Mouse (Mus musculus) thymus, postnatal 0 days (tissue): ENCODE results near the gene Foxo3. TPM values are rescaled to one million over a fixed set of nuclear protein-coding genes. Genes with fewer than 3 reads are reported as not detected.
A peak's percentile ranks its signal among the peaks of the same experiment; 100 is the strongest.

ENCODE experiments used
- DNase-seq: peaks from one replicate; pipeline ENCODE4 v3.0.0-alpha.2; 2015; ENCODE audit warnings: low spot score
- polyA plus RNA-seq: library from polyadenylated mRNA; unstranded; fragments of >200 nt; fragmentation: Nextera tagmentation; extraction: Ambion mirVana; gene quantifications from 2 replicates; pipeline ENCODE4 v1.2.1, GENCODE M21; 2015

The Foxo3 gene
- polyA plus RNA-seq, 1 experiment from 2014 or later, result 14.0 TPM

- DNase-seq, result no peak
Observed at GRCm38 (mm10) chr10:42188091-42188490, 88.5 kb downstream of the Foxo3 start.

DNA sequence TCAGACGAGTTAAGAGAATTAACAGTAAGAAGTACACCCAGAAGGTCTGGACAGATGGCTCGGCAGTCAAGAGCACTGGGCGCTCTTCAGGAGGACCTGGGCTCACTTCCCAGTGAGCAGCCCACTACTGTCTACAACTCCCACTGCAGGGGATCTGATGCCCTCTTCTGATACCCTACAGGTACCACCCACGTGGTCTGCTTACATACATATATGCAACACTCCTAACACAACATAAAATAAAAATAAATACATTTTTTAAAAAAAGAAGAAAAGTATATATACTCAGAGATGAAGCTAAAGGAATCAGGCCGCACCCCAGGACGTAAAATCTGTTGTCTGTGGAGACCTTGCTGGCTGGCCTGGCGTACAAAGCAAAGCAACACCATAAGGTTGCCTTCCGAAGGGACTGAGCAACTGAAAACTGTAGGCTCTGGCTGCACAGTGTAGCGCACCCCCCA, 89.6 kb downstream of the Foxo3 start:
- DNase-seq, result no peak

- DNase-seq, result no peak
Observed at GRCm38 (mm10) chr10:42180333-42180732, 96.2 kb downstream of the Foxo3 start.

- no peak for DNase-seq
Observed at GRCm38 (mm10) chr10:42178751-42179150, 97.8 kb downstream of the Foxo3 start.

DNA sequence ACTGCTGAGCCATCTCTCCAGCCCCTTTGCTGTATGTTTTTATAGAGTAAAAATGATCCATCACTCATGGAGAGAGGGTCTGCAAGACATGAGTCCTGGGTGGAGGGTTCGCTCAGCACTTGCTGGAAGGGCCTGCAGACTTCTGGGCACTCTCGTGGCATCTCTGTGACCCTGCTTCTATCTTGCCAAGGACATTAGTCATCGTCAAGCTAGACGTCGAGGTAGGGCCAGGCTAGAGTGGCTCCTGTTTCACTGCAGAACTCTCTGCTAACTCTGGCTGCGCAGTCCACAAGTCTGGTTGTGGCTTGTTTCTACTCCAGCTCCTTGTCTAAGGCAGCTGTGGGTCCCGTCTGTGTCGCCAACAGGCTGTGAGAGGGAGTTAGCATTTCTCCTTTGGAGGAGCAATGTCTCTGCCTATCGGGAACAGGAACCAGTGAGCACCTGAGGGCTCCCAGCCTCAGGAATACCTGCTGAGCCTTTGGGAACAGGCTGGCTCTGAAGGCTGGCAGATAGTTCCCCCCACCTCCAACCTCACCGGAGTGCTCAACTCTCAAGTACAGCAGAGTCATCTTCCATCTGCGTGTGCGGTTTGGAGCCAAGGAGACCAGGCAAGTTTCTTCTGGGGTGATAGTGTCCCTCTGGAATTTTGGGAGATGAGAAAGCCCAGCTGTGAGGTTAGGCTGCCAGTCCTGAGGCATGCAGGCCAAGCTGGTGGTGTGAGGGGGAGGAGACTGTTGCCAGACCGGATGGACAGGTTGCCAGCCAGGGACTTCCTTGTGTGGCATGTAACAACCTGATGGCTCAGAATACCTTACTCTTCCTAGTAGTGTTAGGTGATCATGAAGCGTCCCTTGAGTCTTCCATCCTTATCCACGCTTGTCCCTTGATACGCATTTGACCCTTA, 98.5 kb downstream of the Foxo3 start:
- DNase-seq, result no peak

GRCm38 (mm10) chr10:42174283-42174682, 102.3 kb downstream of the Foxo3 start:
- no peak for DNase-seq

DNA sequence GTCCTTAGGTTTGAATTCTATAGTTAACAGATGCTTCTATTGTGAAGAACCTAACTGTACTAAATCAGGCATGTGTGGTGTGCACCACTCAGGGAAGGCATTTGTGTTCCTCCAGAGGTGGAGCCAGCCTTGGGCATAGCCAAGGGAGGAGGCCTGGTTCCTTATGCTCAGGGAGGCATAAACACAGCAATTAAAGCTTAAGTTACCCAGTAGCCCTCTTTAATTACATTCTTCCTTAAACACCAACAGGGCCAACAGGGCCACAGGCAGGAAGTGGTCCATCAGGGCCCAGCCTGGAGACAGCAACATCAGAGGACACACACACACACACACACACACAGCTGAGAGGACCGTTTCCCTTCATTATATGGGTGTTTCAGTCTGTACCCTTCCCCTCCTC, 102.7 kb downstream of the Foxo3 start:
- peak; percentile 24 for DNase-seq

DNA sequence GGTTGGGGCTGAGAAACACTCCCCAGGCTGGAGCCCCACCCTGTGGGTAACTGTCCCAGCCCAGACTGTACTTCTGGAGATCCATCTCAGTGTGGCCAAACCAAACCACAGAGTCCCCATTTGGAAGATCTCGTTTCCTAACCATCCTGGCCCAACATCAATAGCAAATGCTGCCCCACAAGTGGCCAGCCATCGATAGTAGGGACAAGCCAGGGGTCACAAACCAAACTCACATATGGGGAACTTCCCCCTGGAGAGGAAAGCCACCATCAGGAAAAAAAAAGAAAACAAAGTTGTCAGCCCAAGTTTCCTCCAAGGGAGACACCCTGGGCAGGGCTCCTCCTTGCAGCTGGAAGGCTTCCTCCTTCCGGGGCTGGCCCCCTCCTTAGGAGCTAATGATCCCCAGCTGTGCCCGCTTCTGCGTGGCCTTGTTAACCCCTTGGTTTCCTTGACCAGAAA, 105.6 kb downstream of the Foxo3 start:
- DNase-seq, result no peak

GRCm38 (mm10) chr10:42170201-42170600, 106.4 kb downstream of the Foxo3 start:
- no peak for DNase-seq

DNA sequence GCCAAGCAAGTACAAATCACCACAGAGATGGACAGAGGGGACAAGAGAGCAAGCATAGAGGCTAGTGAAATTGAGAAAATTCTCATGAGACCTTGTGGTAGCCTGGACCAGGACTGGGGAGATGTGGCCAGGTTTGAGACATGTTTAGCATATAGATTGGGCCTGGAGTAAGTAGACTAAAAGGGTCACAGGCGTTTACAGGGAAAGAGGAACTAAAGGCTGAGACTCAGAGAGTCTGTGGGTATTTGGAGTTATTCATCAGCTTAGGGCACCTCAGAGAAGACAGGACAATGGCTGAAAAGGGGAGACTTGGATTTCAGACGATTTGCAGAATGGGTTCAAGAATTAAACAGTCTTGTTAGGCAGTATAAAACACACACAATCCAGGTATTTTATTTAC, 121.8 kb downstream of the Foxo3 start:
- no peak for DNase-seq

DNA sequence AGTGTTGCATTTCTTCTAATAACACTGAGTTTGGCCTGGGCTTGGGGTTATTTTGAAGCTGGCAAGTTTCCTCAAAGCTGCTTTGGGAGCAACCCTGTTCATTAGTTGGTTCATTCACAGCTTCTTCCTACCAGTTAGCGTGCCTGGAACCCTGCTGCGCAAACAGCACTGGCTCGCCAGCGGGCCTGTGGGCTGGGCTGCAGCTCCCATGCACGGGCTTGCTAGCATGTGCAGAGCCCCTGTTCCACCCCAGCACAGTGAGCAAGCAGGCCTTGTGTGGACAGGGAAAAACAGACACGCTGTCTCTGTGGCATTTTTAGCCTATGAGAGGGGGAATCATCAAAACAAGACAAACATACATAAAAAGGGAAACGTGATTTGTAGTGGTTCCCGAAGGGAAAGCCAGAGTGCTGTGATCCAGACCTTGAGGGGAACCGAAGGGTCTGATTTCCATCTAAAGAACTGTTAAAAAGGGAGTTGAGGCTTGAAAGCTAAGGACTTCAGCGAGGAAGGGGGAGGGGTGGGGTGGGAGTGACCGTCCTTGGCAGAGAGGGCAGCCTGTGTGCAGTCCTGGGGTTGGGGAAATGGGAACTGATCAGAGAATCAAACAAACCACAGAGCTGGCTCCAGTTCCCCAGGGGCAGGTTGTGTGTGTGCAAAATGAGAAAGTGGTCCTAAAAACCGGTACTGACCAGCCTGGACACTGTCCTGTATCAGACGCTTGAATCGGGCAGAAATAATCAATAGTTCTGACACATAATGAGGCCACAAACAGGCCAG, 123.9 kb downstream of the Foxo3 start:
- DNase-seq, result no peak

DNA sequence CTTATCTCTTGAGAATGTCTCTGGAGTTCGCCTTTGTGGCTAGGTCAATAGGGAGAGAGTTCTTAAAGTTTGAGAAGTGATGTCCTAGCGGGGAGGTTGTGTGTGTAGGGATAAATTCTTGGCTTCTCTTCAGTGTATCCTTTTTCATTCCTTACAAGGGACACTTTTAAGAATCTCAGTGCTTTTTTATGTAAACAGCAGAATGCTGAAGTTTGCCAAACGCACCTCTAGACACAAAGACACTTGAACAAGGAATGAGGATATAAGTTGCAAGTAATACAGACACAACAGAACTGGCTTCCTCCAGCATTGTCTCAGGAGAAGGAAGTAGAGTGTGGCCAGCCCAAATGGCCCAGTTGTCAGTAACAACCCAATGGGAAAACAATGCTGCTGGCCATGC, 126.8 kb downstream of the Foxo3 start:
- DNase-seq, result no peak

- no peak for DNase-seq
Observed at GRCm38 (mm10) chr10:42148326-42148725, 128.2 kb downstream of the Foxo3 start.

DNA sequence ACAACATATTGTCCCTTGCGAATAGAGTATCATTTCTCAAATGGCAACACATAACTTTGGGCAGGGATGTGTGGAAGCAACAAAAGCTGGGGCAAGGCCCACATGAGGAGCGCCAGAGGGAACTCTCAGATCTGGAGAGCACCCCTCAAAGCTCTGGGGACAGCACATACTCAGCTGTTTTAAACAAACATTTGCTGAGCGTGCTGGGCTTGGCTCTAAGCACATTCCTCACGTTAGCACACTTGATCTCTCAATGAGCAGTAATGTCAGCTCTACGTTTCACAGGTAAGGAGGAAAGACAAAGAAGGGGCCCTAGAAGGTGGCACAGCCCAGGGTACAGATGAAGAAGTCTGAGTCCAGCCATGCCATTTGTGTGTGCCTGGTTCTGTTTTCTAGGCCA, 131.3 kb downstream of the Foxo3 start:
- DNase-seq, result no peak

DNA sequence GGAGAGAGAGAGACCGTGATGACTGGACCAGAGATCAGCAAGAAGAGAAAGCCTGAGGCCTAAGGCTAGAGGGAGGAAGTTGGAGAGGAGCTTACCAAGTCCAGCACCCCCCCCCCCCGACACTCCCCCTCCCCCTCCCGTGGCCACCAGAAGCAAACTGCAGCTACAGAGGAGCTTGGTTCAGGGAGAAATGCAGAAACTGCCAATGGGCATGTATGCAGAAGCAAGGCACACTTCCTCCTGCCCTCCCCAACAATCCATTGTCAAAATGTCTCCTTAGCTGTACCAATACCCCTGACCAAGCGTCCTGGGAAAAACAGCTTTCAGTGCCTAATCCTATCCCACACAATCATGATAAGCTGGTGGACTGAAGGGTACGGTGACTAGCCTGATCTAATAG, 131.8 kb downstream of the Foxo3 start:
- DNase-seq, result no peak

GRCm38 (mm10) chr10:42144176-42144575, 132.4 kb downstream of the Foxo3 start:
- DNase-seq, result no peak

DNA sequence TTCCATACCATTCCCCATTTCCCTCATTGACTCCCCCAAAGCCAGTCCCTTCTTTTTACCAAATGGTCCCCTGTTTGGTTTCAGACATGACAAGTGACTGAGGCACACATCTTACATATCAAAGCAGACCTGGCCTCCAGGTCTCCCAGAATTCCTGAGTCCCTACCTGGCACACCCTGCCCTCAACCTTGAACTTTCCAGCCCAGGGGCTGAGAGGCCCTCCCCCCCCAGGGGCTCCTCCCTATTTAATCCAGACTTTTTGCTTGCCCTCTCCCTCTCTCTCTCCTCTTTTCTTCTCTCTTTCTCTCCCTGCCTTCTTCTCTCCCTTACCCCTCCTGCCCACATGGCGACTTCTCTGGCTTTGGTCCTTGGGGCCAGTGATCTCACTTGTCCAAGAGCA, 133.8 kb downstream of the Foxo3 start:
- no peak for DNase-seq

DNA sequence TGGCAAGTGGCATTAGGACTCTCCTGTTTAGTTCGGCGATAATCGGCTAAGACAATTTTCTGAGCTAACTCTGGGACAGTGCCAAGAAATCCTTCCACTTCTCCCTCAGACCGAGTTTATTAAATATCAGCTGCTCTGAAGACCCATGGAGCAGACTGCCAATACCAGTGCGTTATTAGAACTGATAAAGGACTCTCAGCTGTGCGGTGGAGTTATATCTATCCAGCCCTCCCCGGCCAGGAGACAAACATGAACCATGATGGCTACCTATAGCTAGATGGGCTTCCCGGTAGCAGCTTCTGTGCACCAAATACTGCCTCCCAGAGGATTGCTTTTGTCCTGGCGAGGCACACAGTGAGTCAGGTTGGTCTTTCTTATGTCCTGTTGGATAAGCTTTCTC, 134.5 kb downstream of the Foxo3 start:
- no peak for DNase-seq

DNA sequence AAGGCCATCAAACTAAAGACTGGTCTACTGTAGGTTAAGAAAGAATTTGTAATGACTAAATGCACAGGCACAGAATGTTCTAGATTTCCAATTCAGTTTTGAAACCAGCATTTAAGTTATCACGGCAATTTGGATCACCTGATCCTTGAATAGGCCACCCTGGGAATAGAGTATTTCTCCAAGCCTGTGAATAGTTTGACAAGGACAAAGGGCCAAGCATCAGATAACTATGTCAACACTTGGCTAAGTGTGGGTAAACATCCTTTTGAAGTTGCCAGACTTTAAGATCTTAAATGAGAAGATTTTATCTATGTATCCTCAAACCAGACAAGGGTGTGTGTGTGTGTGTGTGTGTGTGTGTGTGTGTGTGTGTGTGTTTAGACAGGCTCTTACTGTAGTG, 136.8 kb downstream of the Foxo3 start:
- no peak for DNase-seq

- DNase-seq, result no peak
Observed at GRCm38 (mm10) chr10:42134759-42135702, 141.5 kb downstream of the Foxo3 start.
